Mouse (Mus musculus) embryo, embryonic 11.5 days (tissue): ENCODE measurements at regions not wholly inside any gene's neighbourhood (a gene's known extent, or its start where the extent isn't known, plus 50 kb on each side); places are given as distances from the start of the nearest gene placed in this dataset.

Source experiments
- DNase-seq: peaks from one replicate; pipeline ENCODE4 v3.0.0-alpha.2; 2012; ENCODE audit warnings: low read depth, low spot score

GRCm38 (mm10) chr4:8956312-8957022 is 717.6 kb upstream of the Car8 start:
- DNase-seq: no peak

GRCm38 (mm10) chr4:8955306-8955705 is 716.5 kb upstream of the Car8 start:
- DNase-seq: no peak

GRCm38 (mm10) chr4:8954356-8954914 is 715.6 kb upstream of the Car8 start:
- DNase-seq: no peak

- no peak for DNase-seq
These were observed 714.3 kb upstream of the Car8 start for GRCm38 (mm10) chr4:8953181-8953580.

- DNase-seq: no peak
These were observed 711.1 kb upstream of the Car8 start for GRCm38 (mm10) chr4:8949951-8950350.

GRCm38 (mm10) chr4:8949537-8949936 is 710.7 kb upstream of the Car8 start:
- no peak for DNase-seq

- DNase-seq: no peak
These were observed 706.3 kb upstream of the Car8 start for GRCm38 (mm10) chr4:8945116-8945515.

GRCm38 (mm10) chr4:8943080-8943479 is 704.2 kb upstream of the Car8 start:
- DNase-seq: no peak

GRCm38 (mm10) chr4:8938948-8939411 is 700.1 kb upstream of the Car8 start:
- DNase-seq: no peak

- DNase-seq: no peak
These were observed 697.1 kb upstream of the Car8 start for GRCm38 (mm10) chr4:8935899-8936298.

- DNase-seq: no peak
These were observed 695.7 kb upstream of the Car8 start for GRCm38 (mm10) chr4:8934541-8934940.

- DNase-seq: no peak
These were observed 690.5 kb upstream of the Car8 start for GRCm38 (mm10) chr4:8929346-8929745.

GRCm38 (mm10) chr4:8928551-8929305 is 689.9 kb upstream of the Car8 start:
- no peak for DNase-seq

GRCm38 (mm10) chr4:8927276-8927906 is 688.5 kb upstream of the Car8 start:
- DNase-seq: no peak

GRCm38 (mm10) chr4:8926642-8927275 is 687.9 kb upstream of the Car8 start:
- DNase-seq: no peak

GRCm38 (mm10) chr4:8922695-8923363 is 684.0 kb upstream of the Car8 start:
- DNase-seq: no peak

GRCm38 (mm10) chr4:8921477-8922385 is 682.9 kb upstream of the Car8 start:
- no peak for DNase-seq

- DNase-seq: no peak
These were observed 681.5 kb upstream of the Car8 start for GRCm38 (mm10) chr4:8920306-8920705.

GRCm38 (mm10) chr4:8919366-8919984 is 680.6 kb upstream of the Car8 start:
- DNase-seq: no peak
